Mouse (Mus musculus) MEL (cell line): ENCODE data around the gene Rnf8.

ENCODE experiments used
- CHD2 ChIP-seq: IDR thresholded peaks from 2 replicates; pipeline ENCODE4 v1.6.1; 2011; ENCODE audit warnings: low read length, improper control_type of control experiment
- CTCF ChIP-seq, 3 experiments: IDR thresholded peaks in 2 of 3; conservative IDR thresholded peaks in 1 of 3; 2 replicates each; pipeline ENCODE4 v1.5.1; 2011 to 2012; ENCODE audit warnings: low read length in 3 of 3, low read depth in 2 of 3, mild to moderate bottlenecking in 2 of 3, improper control_type of control experiment in 1 of 3, inconsistent platforms in 1 of 3, mixed read lengths in 1 of 3, moderate library complexity in 1 of 3; ENCODE audit not compliant: control insufficient read depth in 1 of 3, insufficient read depth in 1 of 3, poor library complexity in 1 of 3, severe bottlenecking in 1 of 3
- ELF1 ChIP-seq: IDR thresholded peaks from 2 replicates; pipeline ENCODE4 v1.6.1; 2014; ENCODE audit warnings: low read depth, mild to moderate bottlenecking, inconsistent platforms, low read length, improper control_type of control experiment, moderate library complexity
- EP300 ChIP-seq, 2 experiments: IDR thresholded peaks; 2 replicates each; pipeline ENCODE4 v1.6.1; 2011; ENCODE audit warnings: improper control_type of control experiment in 2 of 2, low read length in 2 of 2, low read depth in 1 of 2, mild to moderate bottlenecking in 1 of 2
- GABPA ChIP-seq: IDR thresholded peaks from 2 replicates; pipeline ENCODE4 v1.6.1; 2012; ENCODE audit warnings: low read depth, mild to moderate bottlenecking, inconsistent platforms, low read length, improper control_type of control experiment, moderate library complexity
- GATA1 ChIP-seq: IDR thresholded peaks from 2 replicates; pipeline ENCODE4 v1.6.1; 2011; ENCODE audit warnings: low read depth, low read length, improper control_type of control experiment
- KAT2A ChIP-seq: conservative IDR thresholded peaks from 2 replicates; pipeline ENCODE4 v1.6.1; 2012; ENCODE audit warnings: low read depth, low read length, improper control_type of control experiment, inconsistent platforms
- MAX ChIP-seq: IDR thresholded peaks from 2 replicates; pipeline ENCODE4 v1.6.1; 2011; ENCODE audit warnings: low read length, improper control_type of control experiment
- MXI1 ChIP-seq: IDR thresholded peaks from 2 replicates; pipeline ENCODE4 v1.6.1; 2011; ENCODE audit warnings: mild to moderate bottlenecking, low read depth, low read length, improper control_type of control experiment
- POLR2A ChIP-seq, 2 experiments: IDR thresholded peaks; 2 replicates each; pipeline ENCODE4 v1.6.1; 2011 to 2012; ENCODE audit warnings: low read length in 2 of 2, mild to moderate bottlenecking in 2 of 2, control low read depth in 1 of 2, improper control_type of control experiment in 1 of 2, low read depth in 1 of 2, moderate library complexity in 1 of 2; ENCODE audit not compliant: control insufficient read depth in 1 of 2, insufficient read depth in 1 of 2, poor library complexity in 1 of 2
- RAD21 ChIP-seq: IDR thresholded peaks from 2 replicates; pipeline ENCODE4 v1.6.1; 2011; ENCODE audit warnings: mild to moderate bottlenecking, low read depth, low read length, improper control_type of control experiment
- USF1 ChIP-seq: IDR thresholded peaks from 2 replicates; pipeline ENCODE4 v1.6.1; 2014; ENCODE audit warnings: low read depth, mild to moderate bottlenecking, inconsistent platforms, low read length, improper control_type of control experiment, moderate library complexity
- ZNF384 ChIP-seq: IDR thresholded peaks from 2 replicates; pipeline ENCODE4 v1.6.1; 2012; ENCODE audit warnings: low read depth, mild to moderate bottlenecking, inconsistent platforms, low read length, improper control_type of control experiment

DNA sequence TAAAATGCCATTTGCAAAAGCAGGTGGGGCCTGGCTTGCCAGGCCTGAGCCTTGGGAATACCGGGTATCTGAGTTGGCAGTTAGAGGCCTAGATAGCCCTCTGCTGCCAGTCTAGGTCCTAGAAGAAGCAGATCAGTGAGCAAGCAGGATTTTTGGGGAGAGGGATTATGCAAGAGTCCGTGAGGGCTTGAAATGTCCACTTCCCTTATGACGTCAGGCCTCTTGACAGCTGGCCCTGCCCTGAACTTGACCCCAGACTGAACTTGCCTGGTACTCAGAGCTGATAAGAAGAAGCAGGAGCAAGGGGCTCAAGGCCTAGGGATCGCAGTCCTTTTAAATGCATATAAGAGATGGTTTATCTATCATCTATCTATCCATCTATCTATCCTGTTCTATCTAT lies 13.2 kb upstream of the Rnf8 start:
- TF ChIP-seq USF1 (no peak), CTCF (IDR thresholded peaks at IDR 0.05 in 2 of 3, conservative IDR thresholded peaks at IDR 0.05 in 1 of 3; ENCODE audit: control insufficient read depth in 1 of 3, insufficient read depth in 1 of 3, low read depth in 2 of 3, low read length in 3 of 3, poor library complexity in 1 of 3, severe bottlenecking in 1 of 3) (no peak), ZNF384 (no peak), MAX (no peak), EP300 (IDR thresholded peaks at IDR 0.05; ENCODE audit: low read depth in 1 of 2, low read length in 2 of 2) (no peak), CHD2 (no peak), ELF1 (no peak), POLR2A (IDR thresholded peaks at IDR 0.05; ENCODE audit: control insufficient read depth in 1 of 2, insufficient read depth in 1 of 2, low read depth in 1 of 2, low read length in 2 of 2, poor library complexity in 1 of 2) (no peak), KAT2A (no peak), MXI1 (no peak), GATA1 (no peak), GABPA (no peak), RAD21 (no peak)
